Mouse (Mus musculus) gastrocnemius, postnatal 14 days (tissue): ENCODE measurements around the gene Klrc2. TPM values are rescaled to one million over a fixed set of nuclear protein-coding genes. Genes with fewer than 3 reads are reported as not detected.
"Not testable (repeated sequence)": the region's sequence is repeated elsewhere in the genome, so short reads cannot be mapped to it uniquely, and the experiment has no call there.

Experiments
- DNase-seq: peaks from one replicate; pipeline ENCODE4 v3.0.0; 2021; ENCODE audit warnings: mixed read lengths
- intact Hi-C: fragments of 180-260 bp; cut with DNase I; formaldehyde crosslinking; loops from one replicate; pipeline ENCODE4 v1.15.1; 2025; ENCODE audit warnings: low total_unique reads
- long read RNA-seq, 2 experiments: library from polyadenylated mRNA; stranded (forward); transcript quantifications; one replicate each; pipeline ENCODE4 v2.0.0; 2021
- microRNA-seq, 2 experiments: library from miRNA; unstranded; fragments of <30 nt; microRNA quantifications; one replicate each; pipeline ENCODE4 v1.2.0; 2021
- total RNA-seq, 2 experiments: library from RNA; stranded (reverse); gene quantifications; 2 replicates each; pipeline ENCODE4 v1.2.3; 2021

The Klrc2 gene
- not detected for total RNA-seq
- long read RNA-seq, experiment 1, result 0 reads
- long read RNA-seq, experiment 2, result 0 reads

DNA sequence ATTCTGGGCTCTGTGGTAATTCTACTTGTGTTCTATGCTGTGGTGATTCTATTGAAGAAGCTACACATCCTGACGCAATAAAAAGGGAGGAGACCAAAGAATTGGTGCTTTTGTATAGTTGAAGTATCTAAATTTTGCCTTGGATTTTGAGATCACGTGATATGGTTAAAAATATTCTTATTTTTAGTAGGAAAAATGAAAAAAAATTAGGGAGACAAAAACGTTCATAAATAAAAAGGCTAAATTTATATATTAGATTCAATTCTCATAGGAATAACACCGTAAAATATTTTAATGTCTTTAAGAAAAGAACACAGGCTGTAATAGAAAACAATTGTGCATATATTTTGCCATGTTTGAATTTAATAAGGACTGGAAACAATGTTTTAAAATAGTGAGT lies at the start of gene Klrc2:
Gene Klrc2 (minus strand): TSS at position 101 of the 400 bp plus-strand sequence.
- DNase-seq, intact Hi-C loops: not testable (repeated sequence)

DNA sequence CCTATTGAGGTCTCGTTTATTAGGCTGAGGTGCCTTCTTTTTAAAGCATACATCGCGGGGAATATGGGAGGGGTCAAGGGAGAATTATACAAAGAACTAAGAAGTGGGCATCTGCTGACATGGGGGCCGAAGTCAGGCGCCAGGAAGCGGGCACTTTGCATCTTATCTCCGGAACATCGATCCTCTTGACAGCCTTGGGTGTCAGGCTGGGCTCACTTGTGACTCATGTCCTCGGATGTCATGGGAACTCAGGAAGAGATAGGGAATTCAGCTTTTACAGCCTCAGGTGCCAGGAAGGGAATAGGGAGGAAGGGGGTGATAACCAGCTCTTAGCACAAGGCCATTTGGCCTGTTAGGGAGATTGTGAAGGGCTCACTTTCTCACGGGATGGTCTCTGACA lies 30.9 kb upstream of the Klrc2 start:
- intact Hi-C loops, DNase-seq: not testable (repeated sequence)

- DNase-seq, result no peak
- intact Hi-C loops, result no loop called here
Measured at GRCm38 (mm10) chr6:129680379-129680778, 19.9 kb upstream of the Klrc2 start.

- intact Hi-C loops, result no loop called here
- no peak for DNase-seq
Measured at GRCm38 (mm10) chr6:129678873-129679272, 18.4 kb upstream of the Klrc2 start, which contains the start of gene Klrc1. Gene Klrc1 (minus strand): TSS chr6:129678973.

- intact Hi-C loops, DNase-seq: not testable (repeated sequence)
Measured at GRCm38 (mm10) chr6:129661301-129661700, 812 bp upstream of the Klrc2 start.

- intact Hi-C loops, DNase-seq: not testable (repeated sequence)
Measured at GRCm38 (mm10) chr6:129644054-129644453, 16.4 kb downstream of the Klrc2 start.

GRCm38 (mm10) chr6:129643237-129643636 lies 17.3 kb downstream of the Klrc2 start, which contains the start of gene Klrc3:
Gene Klrc3 (minus strand): TSS chr6:129643337.
- intact Hi-C loops, DNase-seq: not testable (repeated sequence)

GRCm38 (mm10) chr6:129631046-129631445 lies 29.4 kb downstream of the Klrc2 start:
- intact Hi-C loops, DNase-seq: not testable (repeated sequence)

DNA sequence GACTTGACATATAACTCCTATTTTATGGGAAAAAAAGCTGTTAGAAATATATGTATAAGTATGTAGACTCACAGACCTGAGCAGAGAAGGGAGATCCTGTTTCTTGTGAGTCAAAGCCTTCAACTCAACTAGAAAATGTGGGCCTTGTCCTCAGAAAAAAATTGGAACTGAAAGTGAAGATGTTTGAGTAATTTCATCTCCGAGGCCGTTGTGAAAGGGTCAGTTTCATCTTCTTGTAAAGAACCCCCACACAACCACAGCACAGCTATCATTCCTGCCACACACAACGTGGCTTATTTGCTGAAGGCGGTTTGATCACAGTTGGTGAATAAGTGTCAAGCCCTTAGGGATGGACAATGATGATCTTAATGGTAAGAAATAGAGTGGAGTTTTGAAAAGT lies 36.8 kb downstream of the Klrc2 start, which contains the start of gene Klrk1:
Gene Klrk1 (minus strand): TSS at position 130 of the 400 bp plus-strand sequence.
- intact Hi-C loops, result no loop called here
- no peak for DNase-seq

GRCm38 (mm10) chr6:129608372-129608771 lies 52.1 kb downstream of the Klrc2 start:
- DNase-seq, result no peak
- intact Hi-C loops, result no loop called here

Small RNAs within 50 kb of the gene (microRNA-seq; reads per million reads assigned to microRNA genes)
- gene Mir680-1, result 0 reads per million in 2 experiments

Other genes with a start within 250 kb of the Klrc2 start
- gene Clec1a, start 208.7 kb downstream of the Klrc2 start, total RNA-seq, result 1 to 10 TPM; 3.5 to 4.5 TPM
- gene Olr1, start 153.5 kb downstream of the Klrc2 start, total RNA-seq, result not detected
- gene Tmem52b, start 148.1 kb downstream of the Klrc2 start, total RNA-seq, result not detected
- 10 to 100 TPM; 27.8 to 35.4 TPM for gene Gabarapl1, start 127.5 kb downstream of the Klrc2 start, total RNA-seq
- gene Klre1, start 82.8 kb downstream of the Klrc2 start, total RNA-seq, result not detected
- not detected for gene Klrd1, start 68.9 kb downstream of the Klrc2 start, total RNA-seq
- not detected for gene Klrk1, start 36.8 kb downstream of the Klrc2 start, total RNA-seq
- gene Klrc3, start 17.4 kb downstream of the Klrc2 start, total RNA-seq, result not detected
- gene Klrc1, start 18.3 kb upstream of the Klrc2 start, total RNA-seq, result not detected
- not detected for gene Klri1, start 56.4 kb upstream of the Klrc2 start, total RNA-seq
- not detected for gene Klri2, start 79.8 kb upstream of the Klrc2 start, total RNA-seq
- not detected for gene Gm156, start 123.6 kb upstream of the Klrc2 start, total RNA-seq
- not detected for gene Gm17631, start 202.0 kb upstream of the Klrc2 start, total RNA-seq
- not detected for gene Klra17, start 216.0 kb upstream of the Klrc2 start, total RNA-seq